Mouse (Mus musculus): Measurements from ENCODE around the gene Psmc3ip. TPM values are rescaled to one million over a fixed set of nuclear protein-coding genes. Genes with fewer than 3 reads are reported as not detected.
A peak's percentile ranks its signal among the peaks of the same experiment; 100 is the strongest.

Psmc3ip gene
- polyA plus RNA-seq, 1 experiment, result 7.1 TPM

GRCm38 (mm10) chr11:101052751-101053473 lies 42.3 kb downstream of the Psmc3ip start:
- DNase-seq (ENCODE audit: low spot score), result peak; percentile 44

GRCm38 (mm10) chr11:101051617-101052016 lies 43.6 kb downstream of the Psmc3ip start:
- DNase-seq (ENCODE audit: low spot score), result no peak

- no peak for DNase-seq (ENCODE audit: low spot score)
Observed at GRCm38 (mm10) chr11:101051051-101051493, 44.2 kb downstream of the Psmc3ip start.

GRCm38 (mm10) chr11:101050359-101050758 lies 44.9 kb downstream of the Psmc3ip start:
- no peak for DNase-seq (ENCODE audit: low spot score)

- DNase-seq (ENCODE audit: low spot score), result no peak
Observed at GRCm38 (mm10) chr11:101047502-101047901, 47.7 kb downstream of the Psmc3ip start.

GRCm38 (mm10) chr11:101046440-101046839 lies 48.8 kb downstream of the Psmc3ip start:
- DNase-seq (ENCODE audit: low spot score), result no peak

- DNase-seq (ENCODE audit: low spot score), result no peak
Observed at GRCm38 (mm10) chr11:101045826-101046225, 49.4 kb downstream of the Psmc3ip start.

Other genes with a start within 250 kb of the Psmc3ip start
- 18.1 and 21.5 TPM in 2 replicates for gene Stat5b, start 244.7 kb downstream of the Psmc3ip start, polyA plus RNA-seq (2012; rRNA removed)
- 9.0 and 11.4 TPM in 2 replicates for gene Stat5a, start 236.1 kb downstream of the Psmc3ip start, polyA plus RNA-seq (2012; rRNA removed)
- gene Stat3, start 155.9 kb downstream of the Psmc3ip start, polyA plus RNA-seq (2012; rRNA removed), result 91.2 and 103 TPM in 2 replicates
- gene Cavin1, start 124.5 kb downstream of the Psmc3ip start, polyA plus RNA-seq (2012; rRNA removed), result 284 and 420 TPM in 2 replicates
- 66.9 and 74.1 TPM in 2 replicates for gene Atp6v0a1, start 86.0 kb downstream of the Psmc3ip start, polyA plus RNA-seq (2012; rRNA removed)
- gene Naglu, start 25.4 kb downstream of the Psmc3ip start, polyA plus RNA-seq (2012; rRNA removed), result 27.2 and 29.0 TPM in 2 replicates
- 0.56 and 0.57 TPM in 2 replicates for gene Hsd17b1, start 17.0 kb downstream of the Psmc3ip start, polyA plus RNA-seq (2012; rRNA removed)
- 25.8 and 38.8 TPM in 2 replicates for gene Coasy, start 12.9 kb downstream of the Psmc3ip start, polyA plus RNA-seq (2012; rRNA removed)
- 34.1 and 38.0 TPM in 2 replicates for gene Mlx, start 8.2 kb downstream of the Psmc3ip start, polyA plus RNA-seq (2012; rRNA removed)
- 66.2 and 67.3 TPM in 2 replicates for gene Retreg3, start 24.5 kb upstream of the Psmc3ip start, polyA plus RNA-seq (2012; rRNA removed)
- 4.3 and 11.0 TPM in 2 replicates for gene Tubg1, start 24.5 kb upstream of the Psmc3ip start, polyA plus RNA-seq (2012; rRNA removed)
- 3.3 and 5.0 TPM in 2 replicates for gene Tubg2, start 60.5 kb upstream of the Psmc3ip start, polyA plus RNA-seq (2012; rRNA removed)
- 4.2 and 5.8 TPM in 2 replicates for gene Cntnap1, start 75.1 kb upstream of the Psmc3ip start, polyA plus RNA-seq (2012; rRNA removed)
- 33.9 and 35.6 TPM in 2 replicates for gene Plekhh3, start 75.9 kb upstream of the Psmc3ip start, polyA plus RNA-seq (2012; rRNA removed)
- gene Ccr10, start 80.0 kb upstream of the Psmc3ip start, polyA plus RNA-seq (2012; rRNA removed), result 0.19 and 0.21 TPM in 2 replicates
- 45.0 and 45.7 TPM in 2 replicates for gene Ezh1, start 131.0 kb upstream of the Psmc3ip start, polyA plus RNA-seq (2012; rRNA removed)
- gene Ramp2, start 150.6 kb upstream of the Psmc3ip start, polyA plus RNA-seq (2012; rRNA removed), result 79.5 and 82.0 TPM in 2 replicates
- 73.3 and 91.1 TPM in 2 replicates for gene Vps25, start 158.3 kb upstream of the Psmc3ip start, polyA plus RNA-seq (2012; rRNA removed)
- 7.4 and 10.6 TPM in 2 replicates for gene Wnk4, start 165.1 kb upstream of the Psmc3ip start, polyA plus RNA-seq (2012; rRNA removed)
- gene Cntd1, start 183.6 kb upstream of the Psmc3ip start, polyA plus RNA-seq (2012; rRNA removed), result 1.4 and 1.5 TPM in 2 replicates
- 155 and 156 TPM in 2 replicates for gene Coa3, start 183.7 kb upstream of the Psmc3ip start, polyA plus RNA-seq (2012; rRNA removed)
- 147 and 154 TPM in 2 replicates for gene Becn1, start 206.8 kb upstream of the Psmc3ip start, polyA plus RNA-seq (2012; rRNA removed)
- 60.6 and 68.7 TPM in 2 replicates for gene Psme3, start 220.8 kb upstream of the Psmc3ip start, polyA plus RNA-seq (2012; rRNA removed)
- gene Aoc2, start 229.6 kb upstream of the Psmc3ip start, polyA plus RNA-seq (2012; rRNA removed), result 3.8 and 4.8 TPM in 2 replicates
- gene Aoc3, start 235.2 kb upstream of the Psmc3ip start, polyA plus RNA-seq (2012; rRNA removed), result 59.2 and 75.5 TPM in 2 replicates

Data from urinary bladder, adult 2 months (tissue).